Mouse (Mus musculus) limb, embryonic 12.5 days (tissue): ENCODE measurements at regions not wholly inside any gene's neighbourhood (a gene's known extent, or its start where the extent isn't known, plus 50 kb on each side); places are given as distances from the start of the nearest gene placed in this dataset.

ENCODE experiments used
- ATAC-seq: fragments of 200-750 bp; cut with Nextera tagmentation; 2 replicates; pipeline ENCODE4 v1.8.0; 2017; ENCODE audit warnings: low read depth, moderate TSS enrichment; ENCODE audit not compliant: insufficient number of reproducible peaks, insufficient read depth, low FRiP score, low TSS enrichment
- H3K27ac ChIP-seq: fragments of 300-500 bp; sonication (generic); 2 replicates; pipeline ENCODE4 v1.5.1; 2016; ENCODE audit warnings: mild to moderate bottlenecking, moderate library complexity
- H3K27me3 ChIP-seq: fragments of 300-500 bp; sonication (generic); 2 replicates; pipeline ENCODE4 v1.6.1; 2016; ENCODE audit warnings: mild to moderate bottlenecking, moderate library complexity
- H3K36me3 ChIP-seq: fragments of 300-500 bp; sonication (generic); 2 replicates; pipeline ENCODE4 v1.6.1; 2016; ENCODE audit warnings: mild to moderate bottlenecking, moderate library complexity
- H3K4me1 ChIP-seq: fragments of 300-500 bp; sonication (generic); replicated peaks from 2 replicates; pipeline ENCODE4 v1.6.1; 2016
- H3K4me2 ChIP-seq: fragments of 300-500 bp; sonication (generic); 2 replicates; pipeline ENCODE4 v1.6.1; 2016; ENCODE audit warnings: mild to moderate bottlenecking, moderate library complexity
- H3K4me3 ChIP-seq: fragments of 300-500 bp; sonication (generic); replicated peaks from 2 replicates; pipeline ENCODE4 v1.5.1; 2016; ENCODE audit warnings: mild to moderate bottlenecking
- H3K9ac ChIP-seq: fragments of 300-500 bp; sonication (generic); replicated peaks from 2 replicates; pipeline ENCODE4 v1.6.1; 2016; ENCODE audit warnings: mild to moderate bottlenecking, moderate library complexity
- H3K9me3 ChIP-seq: fragments of 300-500 bp; sonication (generic); 2 replicates; pipeline ENCODE4 v1.6.1; 2016; ENCODE audit warnings: mild to moderate bottlenecking, moderate library complexity
- WGBS: fragments of 180-500 bp; shearing (Covaris S2); methylation state at CpG from one replicate; pipeline ENCODE4 v1.1.7; 2016; 5-methylcytosine and 5-hydroxymethylcytosine counted together

- H3K9me3 ChIP-seq, result no peaks in the 10 kb centered on the region
- H3K36me3 ChIP-seq, result no peaks in the 10 kb centered on the region
- WGBS, result 94% methylated on average over 2 of the region's 2 CpGs
- H3K27me3 ChIP-seq, result no peaks in the 10 kb centered on the region
- H3K4me2 ChIP-seq, result no peak overlapping the region
- no peak for ATAC-seq
- no peaks in the 10 kb centered on the region for H3K4me1 ChIP-seq
- H3K4me3 ChIP-seq, result no peak overlapping the region
- no peak overlapping the region for H3K9ac ChIP-seq
- no peak overlapping the region for H3K27ac ChIP-seq
Observed at GRCm38 (mm10) chr2:50759016-50759415, 389.9 kb downstream of the Rnd3 start.

GRCm38 (mm10) chr2:50757837-50758541 lies 390.9 kb downstream of the Rnd3 start:
- Histone ChIP-seq H3K4me2 (no peak overlapping the region), H3K27me3 (no peaks in the 10 kb centered on the region), H3K4me1 (no peaks in the 10 kb centered on the region), H3K27ac (no peak overlapping the region), H3K9ac (no peak overlapping the region), H3K4me3 (no peak overlapping the region), H3K9me3 (no peaks in the 10 kb centered on the region), H3K36me3 (no peaks in the 10 kb centered on the region)
- WGBS, result 75% methylated on average over 21 of the region's 21 CpGs
- ATAC-seq, result no peak

- Histone ChIP-seq H3K4me2 (no peak overlapping the region), H3K9ac (no peak overlapping the region), H3K9me3 (no peaks in the 10 kb centered on the region), H3K4me1 (no peaks in the 10 kb centered on the region; the same call in 1 of the 2 replicates), H3K4me3 (no peak overlapping the region), H3K27me3 (no peaks in the 10 kb centered on the region), H3K27ac (no peak overlapping the region), H3K36me3 (no peaks in the 10 kb centered on the region)
- WGBS, result 82% methylated on average over 9 of the region's 9 CpGs
- ATAC-seq, result no peak
Observed at GRCm38 (mm10) chr2:50755616-50756450, 393.1 kb downstream of the Rnd3 start.

GRCm38 (mm10) chr2:50755160-50755559 lies 393.8 kb downstream of the Rnd3 start:
- no peak overlapping the region for H3K9ac ChIP-seq
- H3K4me1 ChIP-seq, result no peaks in the 10 kb centered on the region; the same call in 1 of the 2 replicates
- WGBS, result 77% methylated on average over 6 of the region's 6 CpGs
- no peak overlapping the region for H3K4me3 ChIP-seq
- H3K9me3 ChIP-seq, result no peaks in the 10 kb centered on the region
- H3K27ac ChIP-seq, result no peak overlapping the region
- no peak for ATAC-seq
- H3K4me2 ChIP-seq, result no peak overlapping the region
- no peaks in the 10 kb centered on the region for H3K36me3 ChIP-seq
- H3K27me3 ChIP-seq, result no peaks in the 10 kb centered on the region

GRCm38 (mm10) chr2:50752408-50752807 lies 396.5 kb downstream of the Rnd3 start:
- no peaks in the 10 kb centered on the region for H3K9me3 ChIP-seq
- 83% methylated on average over 9 of the region's 9 CpGs for WGBS
- no peaks in the 10 kb centered on the region for H3K36me3 ChIP-seq
- H3K4me1 ChIP-seq, result no peaks in the 10 kb centered on the region; the same call in 1 of the 2 replicates
- no peak for ATAC-seq
- no peak overlapping the region for H3K4me2 ChIP-seq
- no peaks in the 10 kb centered on the region for H3K27me3 ChIP-seq
- H3K4me3 ChIP-seq, result no peak overlapping the region
- H3K9ac ChIP-seq, result no peak overlapping the region
- H3K27ac ChIP-seq, result no peak overlapping the region

GRCm38 (mm10) chr2:50750799-50751198 lies 398.1 kb downstream of the Rnd3 start:
- Histone ChIP-seq H3K9me3 (no peaks in the 10 kb centered on the region), H3K27me3 (no peaks in the 10 kb centered on the region), H3K9ac (no peak overlapping the region), H3K36me3 (no peaks in the 10 kb centered on the region), H3K27ac (no peak overlapping the region), H3K4me2 (no peak overlapping the region), H3K4me1 (no peaks in the 10 kb centered on the region; the same call in 1 of the 2 replicates), H3K4me3 (no peak overlapping the region)
- 78% methylated on average over 5 of the region's 5 CpGs for WGBS
- ATAC-seq, result no peak

GRCm38 (mm10) chr2:50744625-50745214 lies 404.2 kb downstream of the Rnd3 start:
- 81% methylated on average over 13 of the region's 13 CpGs for WGBS
- no peak overlapping the region for H3K4me3 ChIP-seq
- no peak for ATAC-seq
- H3K36me3 ChIP-seq, result no peaks in the 10 kb centered on the region
- no peaks in the 10 kb centered on the region for H3K9me3 ChIP-seq
- H3K27ac ChIP-seq, result no peak overlapping the region
- no peaks in the 10 kb centered on the region for H3K4me1 ChIP-seq
- no peak overlapping the region for H3K4me2 ChIP-seq
- no peaks in the 10 kb centered on the region for H3K27me3 ChIP-seq
- no peak overlapping the region for H3K9ac ChIP-seq

GRCm38 (mm10) chr2:50743785-50744258 lies 405.1 kb downstream of the Rnd3 start:
- no peaks in the 10 kb centered on the region for H3K27me3 ChIP-seq
- 94% methylated on average over 3 of the region's 3 CpGs for WGBS
- H3K4me3 ChIP-seq, result no peak overlapping the region
- no peaks in the 10 kb centered on the region for H3K36me3 ChIP-seq
- no peak overlapping the region for H3K27ac ChIP-seq
- peak; percentile 66 for ATAC-seq
- H3K4me1 ChIP-seq, result peaks cover 3% of the 10 kb centered on the region; the same call in 1 of the 2 replicates
- H3K9ac ChIP-seq, result no peak overlapping the region
- H3K4me2 ChIP-seq, result no peak overlapping the region
- no peaks in the 10 kb centered on the region for H3K9me3 ChIP-seq

GRCm38 (mm10) chr2:50742421-50742820 lies 406.5 kb downstream of the Rnd3 start:
- H3K27ac ChIP-seq, result no peak overlapping the region
- H3K9me3 ChIP-seq, result no peaks in the 10 kb centered on the region
- H3K4me1 ChIP-seq, result peaks cover 8% of the 10 kb centered on the region; the same call in 1 of the 2 replicates
- no peak overlapping the region for H3K4me3 ChIP-seq
- H3K36me3 ChIP-seq, result no peaks in the 10 kb centered on the region
- WGBS, result 70% methylated on average over 2 of the region's 2 CpGs
- H3K9ac ChIP-seq, result no peak overlapping the region
- H3K27me3 ChIP-seq, result no peaks in the 10 kb centered on the region
- ATAC-seq, result no peak
- no peak overlapping the region for H3K4me2 ChIP-seq

GRCm38 (mm10) chr2:50741337-50741736 lies 407.6 kb downstream of the Rnd3 start:
- H3K27ac ChIP-seq, result no peak overlapping the region
- peaks cover 8% of the 10 kb centered on the region; the same call in 1 of the 2 replicates for H3K4me1 ChIP-seq
- no peak for ATAC-seq
- WGBS, result 61% methylated on average over 2 of the region's 2 CpGs
- H3K9ac ChIP-seq, result no peak overlapping the region
- H3K27me3 ChIP-seq, result no peaks in the 10 kb centered on the region
- no peak overlapping the region for H3K4me3 ChIP-seq
- H3K36me3 ChIP-seq, result no peaks in the 10 kb centered on the region
- no peak overlapping the region for H3K4me2 ChIP-seq
- no peaks in the 10 kb centered on the region for H3K9me3 ChIP-seq

GRCm38 (mm10) chr2:50739599-50739979 lies 409.3 kb downstream of the Rnd3 start:
- Histone ChIP-seq H3K9me3 (no peaks in the 10 kb centered on the region), H3K27me3 (no peaks in the 10 kb centered on the region), H3K36me3 (no peaks in the 10 kb centered on the region), H3K4me2 (no peak overlapping the region), H3K4me3 (no peak overlapping the region), H3K9ac (no peak overlapping the region), H3K4me1 (peaks cover 8% of the 10 kb centered on the region; the same call in 1 of the 2 replicates), H3K27ac (no peak overlapping the region)
- ATAC-seq, result no peak
- 67% methylated on average over 8 of the region's 8 CpGs for WGBS
